Mouse (Mus musculus) hematopoietic stem cell, adult 5-6 weeks (primary cell): ENCODE measurements around the gene Il1rl2. TPM values are rescaled to one million over a fixed set of nuclear protein-coding genes. Genes with fewer than 3 reads are reported as not detected.

ENCODE experiments used
- ATAC-seq, 2 experiments: fragments of 125-278 bp in 1 of 2; replicated peaks in 1 of 2; 2 replicates each; pipeline ENCODE4 v1.8.0; 2016 to 2017; ENCODE audit warnings: inconsistent platforms in 2 of 2, mild to moderate bottlenecking in 2 of 2, moderate number of reproducible peaks in 2 of 2, low read depth in 1 of 2, moderate TSS enrichment in 1 of 2; ENCODE audit not compliant: low FRiP score in 2 of 2, poor library complexity in 2 of 2, severe bottlenecking in 2 of 2, insufficient read depth in 1 of 2, low TSS enrichment in 1 of 2
- total RNA-seq: library from RNA; stranded (forward); fragments of 172-1452, 232-1000 nt; gene quantifications from 2 replicates; pipeline ENCODE4 v1.2.3, GENCODE M21; 2017

Il1rl2 gene
- total RNA-seq, 1 experiment from 2014 or later = 6.4 TPM

DNA sequence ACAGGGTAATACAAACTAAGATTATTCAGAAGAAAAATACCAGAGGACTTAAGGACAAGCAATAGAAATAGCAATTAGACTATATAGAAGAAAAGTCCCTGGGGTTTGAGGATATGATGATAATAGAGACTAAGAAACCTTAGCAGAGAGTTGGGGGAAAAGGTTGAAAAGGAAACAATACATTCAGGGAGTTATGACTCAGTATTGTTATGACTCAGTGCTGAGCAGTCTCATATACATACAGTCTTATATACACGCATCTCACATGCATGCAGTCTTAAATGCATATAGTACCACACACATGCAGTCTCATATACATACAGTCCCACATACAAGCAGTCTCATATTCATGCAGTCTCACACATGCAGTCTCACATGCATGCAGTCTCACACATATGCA is 88.6 kb downstream of the Il1rl2 start:
- no peak for ATAC-seq

DNA sequence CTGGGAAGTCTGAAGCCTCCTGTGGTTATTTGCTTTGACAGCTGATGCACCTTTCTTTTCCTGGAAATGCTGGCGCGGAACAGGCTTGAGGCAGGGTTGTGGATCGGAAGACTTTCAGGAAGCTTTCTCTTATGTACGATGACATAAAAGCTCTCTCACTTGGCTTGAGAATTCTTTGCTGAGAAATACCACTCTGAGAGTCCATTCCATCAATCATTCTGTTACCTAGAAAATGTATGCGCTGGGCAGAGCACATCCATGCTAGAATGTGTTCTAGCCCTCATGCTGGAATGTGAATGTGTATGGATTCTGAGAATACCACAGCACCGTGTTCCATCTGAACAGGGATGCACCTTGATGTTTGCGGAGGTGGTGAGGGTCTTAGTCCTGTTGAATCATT is 89.9 kb downstream of the Il1rl2 start:
- ATAC-seq = no peak

DNA sequence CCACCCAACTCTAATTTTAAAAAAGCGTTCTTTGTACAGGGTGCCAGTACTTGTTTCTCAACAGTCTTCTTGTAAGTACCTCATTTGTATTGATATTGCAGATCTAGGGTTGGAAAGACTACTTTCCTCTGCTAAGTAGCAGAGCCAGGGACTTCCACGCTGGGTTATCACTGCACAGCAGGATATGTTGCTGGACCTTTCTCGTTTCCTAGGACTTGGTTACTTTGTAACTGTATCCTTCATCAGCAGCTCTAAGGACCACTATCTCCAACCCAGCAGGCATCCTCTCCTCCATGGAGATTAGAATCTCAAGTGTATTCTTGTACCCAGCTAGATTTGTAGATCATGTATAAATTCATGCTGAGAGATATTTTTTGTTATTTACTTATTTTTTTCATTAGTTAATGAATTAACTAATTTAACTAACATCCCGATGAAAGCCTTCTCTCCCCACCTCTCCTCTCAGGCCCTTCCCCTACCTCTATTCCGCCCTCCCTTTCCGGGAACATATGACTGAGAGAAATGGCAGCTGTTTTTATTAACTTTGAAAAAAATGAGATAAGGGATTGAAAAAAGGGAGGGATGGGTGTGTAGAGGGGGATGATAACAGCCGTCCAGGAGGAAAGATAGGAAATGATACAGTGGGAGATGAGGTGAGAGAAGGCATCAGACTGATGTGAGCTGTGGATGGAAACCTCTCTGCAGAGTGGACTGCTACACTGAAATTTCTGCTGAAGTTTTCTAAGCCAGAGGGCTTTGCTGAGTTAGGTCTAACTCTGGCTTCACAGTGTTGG is 90.7 kb downstream of the Il1rl2 start:
- ATAC-seq = no peak

DNA sequence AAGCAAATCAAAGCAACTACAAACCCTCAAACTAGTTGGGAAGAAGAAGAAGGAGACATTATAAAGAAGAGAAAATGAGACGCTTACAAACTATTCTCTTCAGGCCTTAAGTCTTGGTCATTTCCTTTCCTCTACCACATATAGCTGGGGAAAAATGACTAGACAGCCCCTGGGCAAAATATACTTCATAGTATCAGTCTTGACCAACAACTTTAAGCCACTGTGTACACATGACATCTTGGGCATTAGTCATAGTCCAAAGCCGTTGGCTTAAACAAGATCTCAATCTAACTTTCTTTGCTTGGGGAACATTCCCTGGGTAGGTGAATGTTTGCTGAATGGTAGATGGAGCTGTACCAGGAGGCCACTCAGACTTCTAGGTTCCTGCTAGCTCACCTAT is 92.6 kb downstream of the Il1rl2 start:
- no peak for ATAC-seq

Other genes with a start within 250 kb of the Il1rl2 start
- 45.8 and 47.6 TPM in 2 replicates for gene Il1r1, start 99.5 kb upstream of the Il1rl2 start, total RNA-seq
- 6.5 and 17.5 TPM in 2 replicates for gene Il1rl1, start 105.0 kb downstream of the Il1rl2 start, total RNA-seq
- 13.3 and 17.0 TPM in 2 replicates for gene Il18r1, start 140.9 kb downstream of the Il1rl2 start, total RNA-seq
- 40.3 and 72.9 TPM in 2 replicates for gene Il18rap, start 190.8 kb downstream of the Il1rl2 start, total RNA-seq